Mouse (Mus musculus) spleen, adult 12 weeks (tissue): ENCODE data around the gene Krt80.
"Not testable (repeated sequence)": the region's sequence is repeated elsewhere in the genome, so short reads cannot be mapped to it uniquely, and the experiment has no call there.

Experiments used
- DNase-seq: peaks from one replicate; pipeline ENCODE4 v3.0.0; 2022; ENCODE audit warnings: low spot score

The Krt80 gene

GRCm38 (mm10) chr15:101341797-101342515 lies 28.0 kb downstream of the Krt80 start:
- no peak for DNase-seq

- DNase-seq, result peak; percentile 42
Measured at GRCm38 (mm10) chr15:101339537-101339936, 30.4 kb downstream of the Krt80 start.

DNA sequence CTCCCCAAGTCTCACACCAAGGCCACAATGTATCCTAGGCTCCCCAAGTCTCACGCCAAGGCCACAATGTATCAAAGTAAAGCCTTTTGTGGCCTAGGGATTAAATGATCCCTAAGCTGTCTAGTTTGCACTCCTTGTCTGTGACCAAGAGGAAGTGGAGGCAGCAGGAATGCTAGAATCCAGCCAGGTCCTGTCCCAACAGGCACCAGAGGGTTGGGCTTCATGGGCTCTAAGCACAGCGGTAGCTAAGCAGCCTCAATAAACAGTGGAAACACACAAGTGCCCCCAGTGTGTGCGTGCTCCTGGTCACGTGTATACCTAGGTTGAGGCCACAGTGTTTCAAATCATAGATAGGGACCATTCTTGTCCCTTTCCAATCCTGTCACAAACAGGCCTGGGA lies 31.6 kb downstream of the Krt80 start:
- DNase-seq, result no peak

DNA sequence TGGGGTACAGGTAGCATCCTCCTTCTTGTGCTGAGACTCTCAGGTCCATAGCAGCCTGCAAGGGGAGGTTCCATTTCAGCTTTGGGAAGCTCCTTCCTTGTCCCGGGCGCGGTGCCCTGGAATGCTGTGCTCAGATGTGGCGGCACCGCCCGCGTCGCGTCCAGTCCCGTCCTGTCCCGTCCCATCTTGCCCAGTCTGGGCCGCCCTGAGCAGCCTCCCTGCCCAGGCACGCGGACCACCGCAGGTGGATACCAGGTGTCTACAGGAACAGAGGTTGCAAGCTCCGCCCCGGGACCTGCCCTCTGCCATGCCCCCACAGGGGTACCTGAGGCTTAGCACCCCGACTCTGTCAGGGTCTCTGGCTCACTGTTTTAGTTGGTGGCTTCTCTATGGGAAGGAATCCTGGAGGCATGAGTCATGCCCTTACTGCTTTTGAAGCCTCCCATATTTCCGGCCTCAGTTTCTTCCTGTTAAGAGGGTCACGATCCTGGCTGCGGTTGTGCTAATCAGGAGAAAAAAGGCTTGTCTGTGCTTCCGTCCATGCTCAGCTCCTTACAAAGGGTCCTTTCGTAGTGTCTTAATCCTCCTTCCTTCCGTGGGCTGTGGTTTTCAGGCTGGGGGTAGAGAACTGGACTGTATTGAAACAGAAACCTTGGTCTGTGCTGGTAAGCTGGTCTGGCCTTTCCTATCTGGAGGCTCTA lies 33.3 kb downstream of the Krt80 start:
- no peak for DNase-seq

GRCm38 (mm10) chr15:101333648-101334047 lies 36.3 kb downstream of the Krt80 start:
- no peak for DNase-seq

DNA sequence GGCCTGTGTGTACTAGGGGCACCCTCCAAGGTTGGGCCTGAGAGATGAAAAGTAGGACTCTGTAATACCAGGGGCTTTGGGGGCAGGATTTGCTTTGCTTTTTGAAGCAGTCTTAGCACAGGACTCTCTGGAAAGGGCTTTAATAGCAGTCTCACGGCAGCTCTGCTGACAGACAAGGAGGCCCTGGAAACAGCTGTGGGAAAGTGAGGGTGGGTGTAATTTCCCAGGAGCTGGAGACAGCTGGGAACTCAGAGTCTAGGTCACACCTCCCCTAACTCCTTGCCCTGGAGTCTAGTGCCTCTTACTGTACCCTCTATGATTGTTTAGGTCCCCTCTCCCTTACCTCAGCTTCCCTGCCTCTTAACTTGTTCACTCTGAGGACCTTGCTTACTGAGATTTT lies 36.8 kb downstream of the Krt80 start:
- DNase-seq, result no peak

GRCm38 (mm10) chr15:101332370-101332769 lies 37.6 kb downstream of the Krt80 start:
- no peak for DNase-seq

DNA sequence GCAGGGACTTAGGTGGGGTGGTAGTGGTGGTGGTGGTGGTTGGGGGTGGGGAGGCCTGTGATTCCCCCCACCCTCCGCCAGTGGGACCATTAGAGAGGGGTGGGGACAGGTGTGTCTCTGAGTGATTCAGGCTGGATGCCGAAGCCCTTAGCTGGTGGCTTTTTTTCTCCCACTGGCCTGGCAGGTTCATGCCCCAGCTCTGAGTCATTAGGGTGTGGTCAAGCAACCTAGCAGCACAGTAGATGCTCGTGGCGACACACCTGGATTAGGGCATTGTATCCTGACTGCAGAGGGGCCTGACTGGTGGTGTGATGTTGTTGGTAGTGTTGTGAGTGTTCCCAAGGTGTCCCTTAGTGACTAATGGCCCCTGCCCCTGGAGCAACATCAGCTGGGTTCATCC lies 38.9 kb downstream of the Krt80 start:
- DNase-seq, result no peak

- DNase-seq, result no peak
Measured at GRCm38 (mm10) chr15:101329564-101329892, 40.4 kb downstream of the Krt80 start.

DNA sequence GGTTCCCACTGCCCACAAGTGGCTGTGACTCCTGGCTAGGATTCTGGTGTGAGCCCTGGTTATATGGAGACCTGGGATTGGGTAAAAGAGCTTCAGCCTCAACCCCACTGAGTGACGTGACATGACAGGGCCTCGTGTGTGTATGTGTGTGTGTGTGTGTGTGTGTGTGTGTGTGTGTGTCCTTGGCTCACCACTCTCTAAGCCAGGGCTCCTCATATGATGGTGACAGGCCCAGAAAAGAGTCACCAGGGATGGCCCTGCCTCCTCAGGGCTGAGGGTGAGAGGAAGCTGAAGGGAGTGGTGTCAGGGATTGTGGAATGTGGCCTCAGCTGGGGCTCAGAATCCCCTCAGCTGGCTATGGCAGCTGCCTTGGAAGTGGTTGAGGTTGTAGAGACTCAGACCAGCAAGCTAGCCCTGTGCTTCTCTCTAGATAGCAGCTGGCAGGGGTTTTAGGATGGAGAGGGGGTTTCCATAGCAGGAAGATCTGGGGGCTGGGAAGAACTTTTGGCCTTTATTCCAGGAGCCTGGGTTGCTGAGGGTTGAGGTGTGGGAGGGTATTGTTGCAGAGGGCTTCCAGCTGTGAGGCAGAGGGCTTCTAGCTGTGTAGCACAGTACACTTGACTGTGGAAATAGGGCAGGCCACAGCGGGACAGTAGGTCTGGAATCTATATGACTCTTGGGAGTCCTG lies 40.9 kb downstream of the Krt80 start:
- no peak for DNase-seq

GRCm38 (mm10) chr15:101327282-101327681 lies 42.7 kb downstream of the Krt80 start:
- peak; percentile 13 for DNase-seq

GRCm38 (mm10) chr15:101325991-101326534 lies 43.9 kb downstream of the Krt80 start:
- no peak for DNase-seq

DNA sequence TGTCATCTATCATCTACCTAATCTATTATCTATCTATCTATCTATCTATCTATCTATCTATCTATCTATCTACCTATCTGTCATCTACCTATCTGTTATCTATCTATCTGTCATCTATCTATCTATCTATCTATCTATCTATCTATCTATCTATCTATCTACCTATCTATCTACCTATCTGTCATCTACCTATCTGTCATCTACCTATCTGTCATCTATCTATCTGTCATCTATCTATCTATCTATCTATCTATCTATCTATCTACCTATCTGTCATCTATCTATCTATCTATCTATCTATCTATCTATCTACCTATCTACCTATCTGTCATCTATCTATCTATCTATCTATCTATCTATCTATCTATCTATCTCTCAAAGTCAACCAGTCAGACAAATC lies 45.6 kb downstream of the Krt80 start:
- not testable (repeated sequence) for DNase-seq

- no peak for DNase-seq
Measured at GRCm38 (mm10) chr15:101323511-101323910, 46.5 kb downstream of the Krt80 start.

DNA sequence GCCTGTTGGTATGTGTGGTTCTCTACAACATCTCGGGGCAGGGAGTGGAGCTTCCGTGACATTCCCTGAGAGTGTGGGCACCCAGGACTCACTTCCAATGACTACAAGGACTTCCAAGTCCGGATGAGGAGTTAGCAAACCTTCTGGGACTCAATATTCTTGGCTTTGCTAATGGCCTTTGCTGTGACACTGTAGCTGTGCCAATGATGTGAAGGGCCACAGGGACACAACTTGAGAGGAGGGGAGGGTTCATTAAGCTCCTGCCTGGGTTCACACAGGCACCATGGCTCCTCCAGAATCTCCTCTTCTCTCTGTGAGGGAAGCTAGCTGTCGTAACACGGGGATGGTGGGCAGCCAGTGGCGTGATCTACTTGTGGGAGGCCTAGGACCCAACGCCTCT lies 47.3 kb downstream of the Krt80 start:
- DNase-seq, result no peak

- no peak for DNase-seq
Measured at GRCm38 (mm10) chr15:101322106-101322505, 47.9 kb downstream of the Krt80 start.

GRCm38 (mm10) chr15:101321126-101321525 lies 48.8 kb downstream of the Krt80 start:
- no peak for DNase-seq

DNA sequence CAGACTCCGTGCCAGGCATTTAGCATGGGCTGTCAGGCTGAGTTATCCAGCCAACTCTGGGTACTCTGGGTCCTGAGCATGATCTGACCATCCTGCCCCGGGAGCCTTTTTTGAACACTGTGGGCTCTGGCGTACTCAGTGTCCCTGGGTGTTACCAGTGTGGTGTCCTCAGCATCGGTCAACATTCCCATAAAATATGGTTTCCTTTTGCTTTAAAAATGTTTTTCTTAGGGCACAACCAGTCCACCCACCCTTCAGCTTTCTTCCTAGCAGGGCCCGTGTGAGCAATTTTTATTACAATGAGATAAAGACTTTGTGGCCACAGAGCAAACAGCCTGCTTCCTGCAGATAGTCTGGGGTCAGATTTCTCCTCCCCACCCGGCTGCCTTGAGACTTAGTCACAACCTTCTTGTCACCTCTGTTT lies 49.3 kb downstream of the Krt80 start:
- no peak for DNase-seq

GRCm38 (mm10) chr15:101320010-101320617 lies 49.8 kb downstream of the Krt80 start:
- DNase-seq, result no peak

- DNase-seq, result no peak
Measured at GRCm38 (mm10) chr15:101318889-101319765, 50.8 kb downstream of the Krt80 start.

GRCm38 (mm10) chr15:101317814-101318500 lies 52.0 kb downstream of the Krt80 start:
- DNase-seq, result no peak
